Mouse (Mus musculus): Measurements from ENCODE around the gene Ccdc115. TPM values are rescaled to one million over a fixed set of nuclear protein-coding genes. Genes with fewer than 3 reads are reported as not detected.
A peak's percentile ranks its signal among the peaks of the same experiment; 100 is the strongest.

Ccdc115 gene
- polyA plus RNA-seq, 1 experiment from 2014 or later = 52.6 TPM

GRCm38 (mm10) chr1:34472427-34473300 is 33.2 kb upstream of the Ccdc115 start:
- no peaks in the 10 kb centered on the region for H3K27me3 ChIP-seq (ENCODE audit: control insufficient read depth, insufficient read depth, low read length)

GRCm38 (mm10) chr1:34469801-34470200 is 30.3 kb upstream of the Ccdc115 start:
- Histone ChIP-seq H3K4me1 (ENCODE audit: control insufficient read depth, insufficient read depth, low read length) (no peaks in the 10 kb centered on the region), H3K4me3 (ENCODE audit: low read depth, low read length) (no peak overlapping the region), H3K27me3 (ENCODE audit: control insufficient read depth, insufficient read depth, low read length) (no peaks in the 10 kb centered on the region), H3K9me3 (ENCODE audit: control insufficient read depth, low read length) (no peaks in the 10 kb centered on the region), H3K36me3 (ENCODE audit: control insufficient read depth, insufficient read depth, low read length) (no peaks in the 10 kb centered on the region), H3K4me2 (ENCODE audit: low read depth, severe bottlenecking) (no peak overlapping the region), H3K9ac (ENCODE audit: low read length) (no peak overlapping the region), H3K27ac (replicated peaks; ENCODE audit: low read depth, low read length) (no peak overlapping the region)
- ATAC-seq (ENCODE audit: insufficient number of reproducible peaks, low FRiP score, low TSS enrichment, low read depth) = no peak
- DNase-seq (ENCODE audit: low spot score) = no peak
- WGBS = 80% methylated on average over 5 of the region's 5 CpGs

More at GRCm38 (mm10) chr1:34472427-34473300, 33.2 kb upstream of the Ccdc115 start:
- Histone ChIP-seq H3K4me1 (ENCODE audit: control insufficient read depth, insufficient read depth, low read length) (no peaks in the 10 kb centered on the region), H3K9ac (ENCODE audit: low read length) (peak overlapping the region; percentile 43; the same call in 1 of the 2 replicates), H3K36me3 (ENCODE audit: control insufficient read depth, insufficient read depth, low read length) (no peaks in the 10 kb centered on the region), H3K4me2 (ENCODE audit: low read depth, severe bottlenecking) (peak overlapping the region; percentile 94), H3K27ac (replicated peaks; ENCODE audit: low read depth, low read length) (no peak overlapping the region), H3K4me3 (ENCODE audit: low read depth, low read length) (peak overlapping the region; percentile 48), H3K9me3 (ENCODE audit: control insufficient read depth, low read length) (no peaks in the 10 kb centered on the region)
- WGBS = under 1% methylated on average over 41 of the region's 43 CpGs
- DNase-seq (ENCODE audit: low spot score) (peak; percentile 70), ATAC-seq (ENCODE audit: insufficient number of reproducible peaks, low FRiP score, low TSS enrichment, low read depth) (peak; percentile 64)

GRCm38 (mm10) chr1:34468500-34468899 is 29.0 kb upstream of the Ccdc115 start:
- no peaks in the 10 kb centered on the region for H3K36me3 ChIP-seq (ENCODE audit: control insufficient read depth, insufficient read depth, low read length)
- no peak overlapping the region for H3K4me2 ChIP-seq (ENCODE audit: low read depth, severe bottlenecking)
- H3K27me3 ChIP-seq (ENCODE audit: control insufficient read depth, insufficient read depth, low read length) = no peaks in the 10 kb centered on the region
- no peak overlapping the region for H3K9ac ChIP-seq (ENCODE audit: low read length)
- ATAC-seq (ENCODE audit: insufficient number of reproducible peaks, low FRiP score, low TSS enrichment, low read depth) (no peak), DNase-seq (ENCODE audit: low spot score) (no peak)
- no peak overlapping the region for H3K27ac ChIP-seq (replicated peaks; ENCODE audit: low read depth, low read length)
- H3K4me1 ChIP-seq (ENCODE audit: control insufficient read depth, insufficient read depth, low read length) = no peaks in the 10 kb centered on the region
- H3K4me3 ChIP-seq (ENCODE audit: low read depth, low read length) = no peak overlapping the region
- H3K9me3 ChIP-seq (ENCODE audit: control insufficient read depth, low read length) = no peaks in the 10 kb centered on the region
- WGBS = 85% methylated on average over 4 of the region's 4 CpGs

GRCm38 (mm10) chr1:34468051-34468450 is 28.6 kb upstream of the Ccdc115 start:
- no peak overlapping the region for H3K9ac ChIP-seq (ENCODE audit: low read length)
- no peak overlapping the region for H3K27ac ChIP-seq (replicated peaks; ENCODE audit: low read depth, low read length)
- DNase-seq (ENCODE audit: low spot score) (no peak), ATAC-seq (ENCODE audit: insufficient number of reproducible peaks, low FRiP score, low TSS enrichment, low read depth) (no peak)
- H3K27me3 ChIP-seq (ENCODE audit: control insufficient read depth, insufficient read depth, low read length) = no peaks in the 10 kb centered on the region
- H3K4me3 ChIP-seq (ENCODE audit: low read depth, low read length) = no peak overlapping the region
- WGBS = 64% methylated on average over 3 of the region's 3 CpGs
- H3K4me2 ChIP-seq (ENCODE audit: low read depth, severe bottlenecking) = no peak overlapping the region
- no peaks in the 10 kb centered on the region for H3K9me3 ChIP-seq (ENCODE audit: control insufficient read depth, low read length)
- H3K36me3 ChIP-seq (ENCODE audit: control insufficient read depth, insufficient read depth, low read length) = no peaks in the 10 kb centered on the region
- no peaks in the 10 kb centered on the region for H3K4me1 ChIP-seq (ENCODE audit: control insufficient read depth, insufficient read depth, low read length)

GRCm38 (mm10) chr1:34465445-34465844 is 26.0 kb upstream of the Ccdc115 start:
- H3K9me3 ChIP-seq (ENCODE audit: control insufficient read depth, low read length) = no peaks in the 10 kb centered on the region
- 82% methylated on average over 6 of the region's 6 CpGs for WGBS
- H3K4me3 ChIP-seq (ENCODE audit: low read depth, low read length) = no peak overlapping the region
- ATAC-seq (ENCODE audit: insufficient number of reproducible peaks, low FRiP score, low TSS enrichment, low read depth) (no peak), DNase-seq (ENCODE audit: low spot score) (no peak)
- no peaks in the 10 kb centered on the region for H3K4me1 ChIP-seq (ENCODE audit: control insufficient read depth, insufficient read depth, low read length)
- H3K27ac ChIP-seq (replicated peaks; ENCODE audit: low read depth, low read length) = no peak overlapping the region
- no peak overlapping the region for H3K9ac ChIP-seq (ENCODE audit: low read length)
- peaks cover 4% of the 10 kb centered on the region; the same call in 1 of the 2 replicates for H3K27me3 ChIP-seq (ENCODE audit: control insufficient read depth, insufficient read depth, low read length)
- no peaks in the 10 kb centered on the region for H3K36me3 ChIP-seq (ENCODE audit: control insufficient read depth, insufficient read depth, low read length)
- no peak overlapping the region for H3K4me2 ChIP-seq (ENCODE audit: low read depth, severe bottlenecking)

- 90% methylated on average over 8 of the region's 8 CpGs for WGBS
These were observed 24.9 kb upstream of the Ccdc115 start for GRCm38 (mm10) chr1:34464310-34464817.

GRCm38 (mm10) chr1:34462766-34463165 is 23.3 kb upstream of the Ccdc115 start:
- H3K9ac ChIP-seq (ENCODE audit: low read length) = no peak overlapping the region
- peaks cover 19% of the 10 kb centered on the region; the same call in 1 of the 2 replicates for H3K27me3 ChIP-seq (ENCODE audit: control insufficient read depth, insufficient read depth, low read length)
- WGBS = 12% methylated on average over 7 of the region's 7 CpGs
- peak; percentile 67 for DNase-seq (ENCODE audit: low spot score)
- H3K9me3 ChIP-seq (ENCODE audit: control insufficient read depth, low read length) = no peaks in the 10 kb centered on the region
- H3K36me3 ChIP-seq (ENCODE audit: control insufficient read depth, insufficient read depth, low read length) = no peaks in the 10 kb centered on the region
- no peak overlapping the region for H3K4me2 ChIP-seq (ENCODE audit: low read depth, severe bottlenecking)
- H3K4me1 ChIP-seq (ENCODE audit: control insufficient read depth, insufficient read depth, low read length) = no peaks in the 10 kb centered on the region
- no peak for ATAC-seq (ENCODE audit: insufficient number of reproducible peaks, low FRiP score, low TSS enrichment, low read depth)
- no peak overlapping the region for H3K4me3 ChIP-seq (ENCODE audit: low read depth, low read length)
- no peak overlapping the region for H3K27ac ChIP-seq (replicated peaks; ENCODE audit: low read depth, low read length)

More at GRCm38 (mm10) chr1:34464310-34464817, 24.9 kb upstream of the Ccdc115 start:
- Histone ChIP-seq H3K4me3 (ENCODE audit: low read depth, low read length) (no peak overlapping the region), H3K4me1 (ENCODE audit: control insufficient read depth, insufficient read depth, low read length) (no peaks in the 10 kb centered on the region), H3K9ac (ENCODE audit: low read length) (no peak overlapping the region), H3K36me3 (ENCODE audit: control insufficient read depth, insufficient read depth, low read length) (no peaks in the 10 kb centered on the region), H3K4me2 (ENCODE audit: low read depth, severe bottlenecking) (no peak overlapping the region), H3K9me3 (ENCODE audit: control insufficient read depth, low read length) (no peaks in the 10 kb centered on the region), H3K27ac (replicated peaks; ENCODE audit: low read depth, low read length) (no peak overlapping the region), H3K27me3 (ENCODE audit: control insufficient read depth, insufficient read depth, low read length) (peaks cover 12% of the 10 kb centered on the region; the same call in 1 of the 2 replicates)
- DNase-seq (ENCODE audit: low spot score) = no peak
- ATAC-seq (ENCODE audit: insufficient number of reproducible peaks, low FRiP score, low TSS enrichment, low read depth) = no peak

GRCm38 (mm10) chr1:34460061-34460441 is 20.6 kb upstream of the Ccdc115 start:
- peak overlapping the region; percentile 40 for H3K4me3 ChIP-seq (ENCODE audit: low read depth, low read length)
- 2% methylated on average over 15 of the region's 15 CpGs for WGBS
- ATAC-seq (ENCODE audit: insufficient number of reproducible peaks, low FRiP score, low TSS enrichment, low read depth) (no peak; the same call in 1 of the 2 replicates), DNase-seq (ENCODE audit: low spot score) (no peak)
- H3K27ac ChIP-seq (replicated peaks; ENCODE audit: low read depth, low read length) = no peak overlapping the region
- H3K36me3 ChIP-seq (ENCODE audit: control insufficient read depth, insufficient read depth, low read length) = no peaks in the 10 kb centered on the region
- peaks cover 19% of the 10 kb centered on the region; the same call in 1 of the 2 replicates for H3K27me3 ChIP-seq (ENCODE audit: control insufficient read depth, insufficient read depth, low read length)
- peak overlapping the region; percentile 74 for H3K4me2 ChIP-seq (ENCODE audit: low read depth, severe bottlenecking)
- H3K4me1 ChIP-seq (ENCODE audit: control insufficient read depth, insufficient read depth, low read length) = no peaks in the 10 kb centered on the region
- no peak overlapping the region; the same call in 1 of the 2 replicates for H3K9ac ChIP-seq (ENCODE audit: low read length)
- no peaks in the 10 kb centered on the region for H3K9me3 ChIP-seq (ENCODE audit: control insufficient read depth, low read length)
